Mouse (Mus musculus) c-Kit-positive CD71-negative TER-119-negative erythroid progenitor cells, embryonic 14.5 days (primary cell): ENCODE data around the gene Epas1.

Source experiments
- DNase-seq: peaks from one replicate; pipeline ENCODE4 v3.0.0-alpha.2; 2013; ENCODE audit warnings: low read depth

The Epas1 gene

GRCm38 (mm10) chr17:86828500-86828899, 75.0 kb downstream of the Epas1 start:
- DNase-seq: no peak

GRCm38 (mm10) chr17:86829383-86830175, 76.1 kb downstream of the Epas1 start:
- DNase-seq: no peak

- DNase-seq: no peak
These were observed 77.4 kb downstream of the Epas1 start for GRCm38 (mm10) chr17:86830893-86831292.

GRCm38 (mm10) chr17:86832562-86833327, 79.2 kb downstream of the Epas1 start:
- DNase-seq: no peak

- DNase-seq: no peak
These were observed 80.4 kb downstream of the Epas1 start for GRCm38 (mm10) chr17:86833945-86834344.

GRCm38 (mm10) chr17:86839308-86839707, 85.8 kb downstream of the Epas1 start:
- DNase-seq: no peak

GRCm38 (mm10) chr17:86850700-86851337, 97.3 kb downstream of the Epas1 start:
- no peak for DNase-seq

- no peak for DNase-seq
These were observed 98.3 kb downstream of the Epas1 start for GRCm38 (mm10) chr17:86851782-86852181.

- DNase-seq: no peak
These were observed 99.1 kb downstream of the Epas1 start for GRCm38 (mm10) chr17:86852591-86853031.

- no peak for DNase-seq
These were observed 117.1 kb downstream of the Epas1 start for GRCm38 (mm10) chr17:86870586-86870985.

- DNase-seq: no peak
These were observed 119.1 kb downstream of the Epas1 start for GRCm38 (mm10) chr17:86872643-86873042.

- DNase-seq: no peak
These were observed 123.4 kb downstream of the Epas1 start for GRCm38 (mm10) chr17:86876940-86877339.

GRCm38 (mm10) chr17:86877747-86878146, 124.2 kb downstream of the Epas1 start:
- DNase-seq: no peak

- DNase-seq: no peak
These were observed 126.6 kb downstream of the Epas1 start for GRCm38 (mm10) chr17:86880056-86880455.

- no peak for DNase-seq
These were observed 127.1 kb downstream of the Epas1 start for GRCm38 (mm10) chr17:86880461-86881044.
